Mouse (Mus musculus): Measurements from ENCODE around the gene Gys1. TPM values are rescaled to one million over a fixed set of nuclear protein-coding genes. Genes with fewer than 3 reads are reported as not detected.
"Not testable (repeated sequence)": the region's sequence is repeated elsewhere in the genome, so short reads cannot be mapped to it uniquely, and the experiment has no call there.

Gene Gys1
- total and polyA plus RNA-seq, 3 experiments, result 46.4 to 64.0 (median 57.6) TPM

GRCm38 (mm10) chr7:45477003-45477402 is 42.4 kb downstream of the Gys1 start:
- peak; percentile 71 for DNase-seq

DNA sequence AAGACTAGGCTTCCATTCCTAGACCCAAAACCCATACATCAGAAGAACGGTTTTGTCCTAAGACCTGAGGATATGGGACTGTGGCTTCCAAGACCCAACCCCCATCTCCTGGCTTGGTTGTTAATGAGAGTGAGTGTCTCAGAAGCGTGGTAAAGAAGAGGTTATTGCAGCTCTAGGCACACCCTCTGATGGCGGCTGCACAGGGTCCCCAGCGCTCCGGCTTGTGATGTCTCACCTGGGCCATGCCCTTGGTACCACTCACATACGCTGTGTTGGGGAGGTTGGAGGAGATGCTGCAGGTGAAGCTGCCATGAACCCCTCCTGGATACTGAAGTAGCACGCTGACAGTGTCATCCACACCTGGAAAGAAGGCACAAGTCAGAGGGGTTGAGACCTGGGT is 44.1 kb downstream of the Gys1 start:
- no peak for DNase-seq

GRCm38 (mm10) chr7:45480310-45480709 is 45.7 kb downstream of the Gys1 start:
- not testable (repeated sequence) for DNase-seq

GRCm38 (mm10) chr7:45481374-45481927 is 46.8 kb downstream of the Gys1 start, which contains the start of gene Tulp2:
Tulp2 (plus strand) TSS chr7:45481877.
- DNase-seq, result peak; percentile 71

- no peak for DNase-seq
Observed at GRCm38 (mm10) chr7:45482166-45482565, 47.5 kb downstream of the Gys1 start.

- DNase-seq, result peak; percentile 64
Observed at GRCm38 (mm10) chr7:45484985-45485384, 50.3 kb downstream of the Gys1 start.

- no peak for DNase-seq
Observed at GRCm38 (mm10) chr7:45486158-45486557, 51.5 kb downstream of the Gys1 start.

- DNase-seq, result no peak
Observed at GRCm38 (mm10) chr7:45486761-45487415, 52.2 kb downstream of the Gys1 start, which contains the start of gene Gm45808. Gm45808 (minus strand) TSS chr7:45486811.

DNA sequence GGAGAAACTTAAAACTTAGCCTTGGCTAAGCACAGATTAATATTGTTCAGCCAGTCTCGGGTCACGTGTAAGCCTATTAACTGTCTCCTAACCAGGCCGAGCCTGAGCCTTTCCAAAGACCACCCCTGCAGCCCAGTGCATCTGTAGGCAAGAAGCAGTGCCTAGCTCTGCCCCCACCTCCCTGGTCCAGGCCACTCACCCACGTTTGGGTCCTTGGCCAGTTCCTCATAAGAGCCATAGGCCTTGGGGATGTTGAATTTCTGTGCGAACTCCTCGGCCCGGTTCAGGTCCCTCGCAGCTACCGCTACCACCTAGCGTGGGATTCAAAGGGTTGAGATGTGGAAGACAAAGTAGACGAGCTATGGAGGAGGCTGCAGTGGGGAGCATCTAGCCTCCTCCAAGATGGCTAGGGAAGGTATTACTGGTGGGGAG is 53.2 kb downstream of the Gys1 start:
- DNase-seq, result no peak

GRCm38 (mm10) chr7:45488293-45489204 is 53.9 kb downstream of the Gys1 start, which contains the start of gene Dhdh:
Dhdh (minus strand) TSS chr7:45488805.
- peak; percentile 90 for DNase-seq

DNA sequence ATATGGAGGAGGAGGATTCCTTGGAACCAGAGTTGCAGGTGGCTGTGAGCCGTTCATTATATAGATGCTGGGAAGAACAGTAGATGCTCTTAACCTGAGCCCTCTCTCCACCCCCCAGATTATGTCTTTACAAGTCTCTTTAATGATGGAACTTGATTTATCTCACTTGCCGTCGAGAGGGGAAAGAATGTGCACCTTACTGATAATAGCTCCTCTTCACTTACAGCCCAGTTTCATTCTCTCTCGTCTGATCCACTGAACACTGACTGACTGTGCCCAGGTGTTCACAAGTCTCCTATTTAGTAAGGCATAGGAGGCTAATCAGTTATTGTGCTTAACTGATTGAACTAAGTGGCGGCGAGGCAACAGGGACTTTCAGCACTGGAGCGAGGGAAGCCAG is 54.9 kb downstream of the Gys1 start:
- no peak for DNase-seq

GRCm38 (mm10) chr7:45490822-45491221 is 56.2 kb downstream of the Gys1 start:
- DNase-seq, result peak; percentile 57

- peak; percentile 75 for DNase-seq
Observed at GRCm38 (mm10) chr7:45491264-45491663, 56.6 kb downstream of the Gys1 start.

DNA sequence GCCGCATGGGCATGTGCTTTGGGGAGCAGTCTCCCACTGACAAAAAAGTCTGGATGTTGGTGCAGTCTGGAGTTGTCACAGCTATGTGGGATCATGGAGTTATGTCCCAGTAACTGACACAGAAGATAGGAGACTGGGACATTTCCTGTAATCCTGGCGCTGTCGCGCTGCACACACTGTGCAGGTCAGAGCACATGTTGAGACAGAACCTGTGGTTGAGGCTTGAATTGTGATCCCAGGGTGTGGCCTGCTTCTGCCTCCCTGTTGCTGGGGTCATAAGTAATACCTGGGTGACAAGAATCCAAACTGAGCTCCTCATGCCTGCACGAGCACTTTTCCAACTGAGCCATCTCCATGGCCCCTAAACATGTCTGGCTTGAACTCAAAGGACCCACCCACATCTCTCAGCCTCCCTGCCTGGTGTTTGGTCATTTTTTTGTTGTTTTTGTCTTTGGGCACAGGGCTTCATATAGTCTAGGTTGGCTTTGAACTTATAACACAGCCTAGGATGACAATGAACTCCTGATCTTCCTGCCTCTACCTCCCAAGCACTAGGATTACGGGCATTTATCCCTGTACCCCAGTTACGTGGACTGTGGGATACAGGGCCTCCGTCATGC is 57.7 kb downstream of the Gys1 start:
- DNase-seq, result no peak

- DNase-seq, result no peak
Observed at GRCm38 (mm10) chr7:45492951-45493350, 58.3 kb downstream of the Gys1 start.

DNA sequence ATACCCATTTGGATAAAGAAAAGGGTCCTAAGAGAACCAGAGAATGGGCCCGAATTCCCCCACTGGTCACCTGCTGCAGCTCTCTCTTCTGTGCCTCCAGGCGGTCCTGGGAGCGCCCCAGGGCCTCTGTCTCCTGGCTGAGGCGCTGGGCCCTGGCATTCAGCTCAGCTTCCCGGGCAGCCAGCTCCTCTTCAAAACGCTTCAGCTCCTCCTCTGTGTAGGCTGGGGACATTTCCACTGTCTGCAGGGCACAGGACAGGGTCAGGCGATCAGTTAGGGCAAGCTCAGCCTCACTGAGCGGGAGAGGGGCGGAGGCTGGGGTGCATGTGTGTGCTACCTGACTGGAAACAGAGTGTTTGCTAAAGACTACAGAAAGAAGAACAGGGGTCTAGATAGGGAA is 59.9 kb downstream of the Gys1 start:
- DNase-seq, result no peak

DNA sequence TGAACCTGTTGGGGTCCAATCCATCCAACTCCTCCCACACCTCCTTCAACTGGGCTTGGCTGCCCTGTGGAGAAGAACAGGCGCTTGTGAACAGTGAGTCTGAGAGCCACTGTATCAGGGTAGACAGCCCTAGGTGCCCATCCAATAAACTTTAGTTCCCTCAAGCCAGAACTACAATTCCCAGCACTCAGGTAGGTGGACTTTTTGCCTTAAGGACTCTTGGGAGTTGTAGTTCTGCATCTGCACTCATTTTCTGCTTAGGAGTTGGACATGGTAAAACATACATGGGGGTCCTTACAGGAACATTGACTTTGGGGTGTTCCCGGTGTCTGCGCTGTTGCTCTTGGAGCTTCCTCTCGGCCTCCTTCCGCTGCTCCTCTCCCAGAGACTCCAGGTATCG is 63.8 kb downstream of the Gys1 start:
- DNase-seq, result no peak

Small RNAs within 50 kb of the gene (microRNA-seq; reads per million reads assigned to microRNA genes)
- gene Gm22133, result 0.83 to 1.8 reads per million in 2 experiments

Other genes starting within 250 kb of the Gys1 start
Only the 30 nearest of the 32 such genes appear.
- under 1 TPM in 1 of 2 experiments, not detected in 1; 0.14 TPM for gene Ccdc155, start 230.0 kb upstream of the Gys1 start, total RNA-seq (2021)
- gene Ccdc155, start 230.0 kb upstream of the Gys1 start, polyA plus RNA-seq (2012; rRNA removed), result 0.30 TPM in 2 replicates
- not detected for gene Dkkl1, start 222.7 kb upstream of the Gys1 start, total RNA-seq (2021)
- gene Dkkl1, start 222.7 kb upstream of the Gys1 start, polyA plus RNA-seq (2012; rRNA removed), result not detected in 2 replicates
- gene Tead2, start 219.1 kb upstream of the Gys1 start, total RNA-seq (2021), result 1 to 10 TPM; 8.3 to 9.2 TPM
- gene Tead2, start 219.1 kb upstream of the Gys1 start, polyA plus RNA-seq (2012; rRNA removed), result 12.4 and 12.6 TPM in 2 replicates
- gene Cd37, start 195.7 kb upstream of the Gys1 start, total RNA-seq (2021), result 1 to 10 TPM; 2.9 to 5.2 TPM
- gene Cd37, start 195.7 kb upstream of the Gys1 start, polyA plus RNA-seq (2012; rRNA removed), result 10.9 and 14.3 TPM in 2 replicates
- gene Slc6a16, start 193.8 kb upstream of the Gys1 start, total RNA-seq (2021), result not detected
- gene Slc6a16, start 193.8 kb upstream of the Gys1 start, polyA plus RNA-seq (2012; rRNA removed), result 0.04 TPM in 1 of 2 replicates, not detected in the other
- gene Slc6a21, start 157.3 kb upstream of the Gys1 start, total RNA-seq (2021), result not detected
- not detected in 2 replicates for gene Slc6a21, start 157.3 kb upstream of the Gys1 start, polyA plus RNA-seq (2012; rRNA removed)
- gene Trpm4, start 101.1 kb upstream of the Gys1 start, total RNA-seq (2021), result 1 to 10 TPM; 5.2 to 9.4 TPM
- gene Trpm4, start 101.1 kb upstream of the Gys1 start, polyA plus RNA-seq (2012; rRNA removed), result 8.8 and 11.2 TPM in 2 replicates
- under 1 TPM in 1 of 2 experiments, not detected in 1; 0.23 TPM for gene Hrc, start 99.6 kb upstream of the Gys1 start, total RNA-seq (2021)
- 0.18 TPM in 1 of 2 replicates, not detected in the other for gene Hrc, start 99.6 kb upstream of the Gys1 start, polyA plus RNA-seq (2012; rRNA removed)
- gene Ppfia3, start 67.8 kb upstream of the Gys1 start, total RNA-seq (2021), result 1 to 10 TPM; 1.1 to 2.8 TPM
- gene Ppfia3, start 67.8 kb upstream of the Gys1 start, polyA plus RNA-seq (2012; rRNA removed), result 4.3 and 4.7 TPM in 2 replicates
- 1 to 10 TPM; 2.4 to 3.8 TPM for gene Lin7b, start 64.3 kb upstream of the Gys1 start, total RNA-seq (2021)
- gene Lin7b, start 64.3 kb upstream of the Gys1 start, polyA plus RNA-seq (2012; rRNA removed), result 5.7 and 10.3 TPM in 2 replicates
- 100 to 1,000 TPM; 219 to 278 TPM for gene Snrnp70, start 39.1 kb upstream of the Gys1 start, total RNA-seq (2021)
- 230 and 236 TPM in 2 replicates for gene Snrnp70, start 39.1 kb upstream of the Gys1 start, polyA plus RNA-seq (2012; rRNA removed)
- not detected for gene Kcna7, start 29.2 kb upstream of the Gys1 start, total RNA-seq (2021)
- not detected in 2 replicates for gene Kcna7, start 29.2 kb upstream of the Gys1 start, polyA plus RNA-seq (2012; rRNA removed)
- not detected for gene Ntf5, start 21.1 kb upstream of the Gys1 start, total RNA-seq (2021)
- not detected in 2 replicates for gene Ntf5, start 21.1 kb upstream of the Gys1 start, polyA plus RNA-seq (2012; rRNA removed)
- gene Lhb, start 14.0 kb upstream of the Gys1 start, total RNA-seq (2021), result not detected
- gene Lhb, start 14.0 kb upstream of the Gys1 start, polyA plus RNA-seq (2012; rRNA removed), result not detected in 2 replicates
- gene Ruvbl2, start 3.3 kb downstream of the Gys1 start, total RNA-seq (2021), result 10 to 100 TPM; 38.2 to 52.3 TPM
- 70.2 and 89.3 TPM in 2 replicates for gene Ruvbl2, start 3.3 kb downstream of the Gys1 start, polyA plus RNA-seq (2012; rRNA removed)
- 1,000 to 10,000 TPM; 1,338 to 1,480 TPM for gene Ftl1, start 25.0 kb downstream of the Gys1 start, total RNA-seq (2021)
- gene Ftl1, start 25.0 kb downstream of the Gys1 start, polyA plus RNA-seq (2012; rRNA removed), result 7,024 and 7,397 TPM in 2 replicates
- gene Bax, start 32.1 kb downstream of the Gys1 start, total RNA-seq (2021), result 10 to 100 TPM; 52.5 to 60.6 TPM
- 148 and 158 TPM in 2 replicates for gene Bax, start 32.1 kb downstream of the Gys1 start, polyA plus RNA-seq (2012; rRNA removed)
- gene Tulp2, start 47.0 kb downstream of the Gys1 start, total RNA-seq (2021), result under 1 TPM; 0.41 to 0.75 TPM
- 0.44 and 0.64 TPM in 2 replicates for gene Tulp2, start 47.0 kb downstream of the Gys1 start, polyA plus RNA-seq (2012; rRNA removed)
- gene Gm45808, start 52.0 kb downstream of the Gys1 start, total RNA-seq (2021), result 10 to 100 TPM in 1 of 2 experiments, 1 to 10 TPM in 1; 2.2 to 33.5 TPM
- gene Gm45808, start 52.0 kb downstream of the Gys1 start, polyA plus RNA-seq (2012; rRNA removed), result 0.45 TPM in 1 of 2 replicates, not detected in the other
- gene Dhdh, start 54.0 kb downstream of the Gys1 start, total RNA-seq (2021), result 10 to 100 TPM; 55.4 to 71.1 TPM
- 17.6 and 21.4 TPM in 2 replicates for gene Dhdh, start 54.0 kb downstream of the Gys1 start, polyA plus RNA-seq (2012; rRNA removed)
- 100 to 1,000 TPM; 280 to 286 TPM for gene Nucb1, start 75.6 kb downstream of the Gys1 start, total RNA-seq (2021)
- gene Nucb1, start 75.6 kb downstream of the Gys1 start, polyA plus RNA-seq (2012; rRNA removed), result 594 and 643 TPM in 2 replicates
- 10 to 100 TPM; 49.0 to 57.8 TPM for gene Ppp1r15a, start 91.4 kb downstream of the Gys1 start, total RNA-seq (2021)
- gene Ppp1r15a, start 91.4 kb downstream of the Gys1 start, polyA plus RNA-seq (2012; rRNA removed), result 49.5 and 49.7 TPM in 2 replicates
- 1 to 10 TPM; 3.0 to 5.9 TPM for gene Plekha4, start 91.5 kb downstream of the Gys1 start, total RNA-seq (2021)
- 9.8 and 15.6 TPM in 2 replicates for gene Plekha4, start 91.5 kb downstream of the Gys1 start, polyA plus RNA-seq (2012; rRNA removed)
- 1 to 10 TPM; 2.3 TPM for gene Hsd17b14, start 120.0 kb downstream of the Gys1 start, total RNA-seq (2021)
- 1.5 and 2.3 TPM in 2 replicates for gene Hsd17b14, start 120.0 kb downstream of the Gys1 start, polyA plus RNA-seq (2012; rRNA removed)
- gene Bcat2, start 135.3 kb downstream of the Gys1 start, total RNA-seq (2021), result 100 to 1,000 TPM; 213 to 292 TPM
- 166 and 170 TPM in 2 replicates for gene Bcat2, start 135.3 kb downstream of the Gys1 start, polyA plus RNA-seq (2012; rRNA removed)
- gene Fgf21, start 180.6 kb downstream of the Gys1 start, total RNA-seq (2021), result not detected
- gene Fgf21, start 180.6 kb downstream of the Gys1 start, polyA plus RNA-seq (2012; rRNA removed), result 0.15 and 0.16 TPM in 2 replicates
- gene Fut1, start 182.4 kb downstream of the Gys1 start, total RNA-seq (2021), result not detected
- gene Fut1, start 182.4 kb downstream of the Gys1 start, polyA plus RNA-seq (2012; rRNA removed), result not detected in 2 replicates
- gene Izumo1, start 187.0 kb downstream of the Gys1 start, total RNA-seq (2021), result under 1 TPM; 0.28 to 0.29 TPM
- gene Izumo1, start 187.0 kb downstream of the Gys1 start, polyA plus RNA-seq (2012; rRNA removed), result 0.65 and 0.89 TPM in 2 replicates
- gene Rasip1, start 192.6 kb downstream of the Gys1 start, total RNA-seq (2021), result 10 to 100 TPM; 13.5 to 20.6 TPM
- gene Rasip1, start 192.6 kb downstream of the Gys1 start, polyA plus RNA-seq (2012; rRNA removed), result 42.9 and 56.4 TPM in 2 replicates
- gene Mamstr, start 205.1 kb downstream of the Gys1 start, total RNA-seq (2021), result 1 to 10 TPM; 3.0 to 5.8 TPM
- gene Mamstr, start 205.1 kb downstream of the Gys1 start, polyA plus RNA-seq (2012; rRNA removed), result 5.1 and 5.8 TPM in 2 replicates

Measured in adrenal gland, adult 2 months (tissue).